Mouse (Mus musculus) hindbrain, embryonic 14.5 days (tissue): Measurements from ENCODE around the gene Serhl. TPM values are rescaled to one million over a fixed set of nuclear protein-coding genes. Genes with fewer than 3 reads are reported as not detected.

Experiments
- ATAC-seq: fragments of 200-750 bp; cut with Nextera tagmentation; 2 replicates; pipeline ENCODE4 v1.8.0; 2017; ENCODE audit warnings: moderate number of reproducible peaks, mild to moderate bottlenecking, moderate TSS enrichment, moderate library complexity; ENCODE audit not compliant: low FRiP score
- DNase-seq: peaks from one replicate; pipeline ENCODE4 v3.0.0-alpha.2; 2015; ENCODE audit warnings: low spot score
- H3K27ac ChIP-seq: fragments of 300-500 bp; sonication (generic); 2 replicates; pipeline ENCODE4 v1.5.1; 2014; ENCODE audit warnings: mild to moderate bottlenecking, moderate library complexity
- H3K27me3 ChIP-seq: fragments of 300-500 bp; sonication (generic); 2 replicates; pipeline ENCODE4 v1.6.1; 2014; ENCODE audit warnings: mild to moderate bottlenecking, low read length, mixed read lengths; ENCODE audit not compliant: control insufficient read depth, insufficient read depth
- H3K36me3 ChIP-seq: fragments of 300-500 bp; sonication (generic); replicated peaks from 2 replicates; pipeline ENCODE4 v1.6.1; 2014; ENCODE audit not compliant: control insufficient read depth, insufficient read depth
- H3K4me1 ChIP-seq: fragments of 300-500 bp; sonication (generic); replicated peaks from 2 replicates; pipeline ENCODE4 v1.6.1; 2014; ENCODE audit warnings: antibody characterized with exemption, low read length, mixed read lengths; ENCODE audit not compliant: control insufficient read depth, insufficient read depth
- H3K4me2 ChIP-seq: fragments of 300-500 bp; sonication (generic); replicated peaks from 2 replicates; pipeline ENCODE4 v1.6.1; 2014; ENCODE audit warnings: mild to moderate bottlenecking, moderate library complexity
- H3K4me3 ChIP-seq: fragments of 300-500 bp; sonication (generic); replicated peaks from 2 replicates; pipeline ENCODE4 v1.5.1; 2014; ENCODE audit warnings: mild to moderate bottlenecking, low read length
- H3K9ac ChIP-seq: fragments of 300-500 bp; sonication (generic); 2 replicates; pipeline ENCODE4 v1.6.1; 2014
- H3K9me3 ChIP-seq: fragments of 300-500 bp; sonication (generic); 2 replicates; pipeline ENCODE4 v1.6.1; 2016; ENCODE audit warnings: low read length; ENCODE audit not compliant: control insufficient read depth
- WGBS: fragments of 180-500 bp; shearing (Covaris S2); extraction: QIAGEN DNeasy Blood & Tissue Kit; methylation state at CpG from one replicate; pipeline ENCODE4 v1.1.7; 2014; 5-methylcytosine and 5-hydroxymethylcytosine counted together
- polyA plus RNA-seq: library from polyadenylated mRNA; unstranded; fragments of >200 nt; fragmentation: Nextera tagmentation; extraction: Ambion mirVana; gene quantifications from 2 replicates; pipeline ENCODE4 v1.2.1, GENCODE M21; 2014

Serhl gene
- polyA plus RNA-seq, 1 experiment from 2014 or later = 31.4 TPM

- H3K4me1 ChIP-seq = peaks cover 10% of the 10 kb centered on the region
- no peaks in the 10 kb centered on the region for H3K27me3 ChIP-seq
- peak overlapping the region; percentile 89 for H3K9ac ChIP-seq
- peak overlapping the region; percentile 98 for H3K27ac ChIP-seq
- DNase-seq (no peak), ATAC-seq (no peak)
- H3K36me3 ChIP-seq = peaks cover 22% of the 10 kb centered on the region
- peak overlapping the region; percentile 93 for H3K4me2 ChIP-seq
- peak overlapping the region; percentile 82 for H3K4me3 ChIP-seq
- no peaks in the 10 kb centered on the region for H3K9me3 ChIP-seq
- 33% methylated on average over 3 of the region's 3 CpGs for whole genome bisulfite sequencing
Measured at GRCm38 (mm10) chr15:83150073-83150442, 60.8 kb downstream of the Serhl start.

- H3K9ac ChIP-seq = no peak overlapping the region
- DNase-seq (no peak), ATAC-seq (no peak)
- 94% methylated on average over 4 of the region's 4 CpGs for WGBS
- H3K27me3 ChIP-seq = no peaks in the 10 kb centered on the region
- H3K9me3 ChIP-seq = no peaks in the 10 kb centered on the region
- no peak overlapping the region for H3K4me3 ChIP-seq
- H3K4me2 ChIP-seq = no peak overlapping the region
- H3K36me3 ChIP-seq = peaks cover 25% of the 10 kb centered on the region
- H3K4me1 ChIP-seq = peaks cover 10% of the 10 kb centered on the region
- no peak overlapping the region for H3K27ac ChIP-seq
Measured at GRCm38 (mm10) chr15:83150694-83151093, 61.4 kb downstream of the Serhl start.

DNA sequence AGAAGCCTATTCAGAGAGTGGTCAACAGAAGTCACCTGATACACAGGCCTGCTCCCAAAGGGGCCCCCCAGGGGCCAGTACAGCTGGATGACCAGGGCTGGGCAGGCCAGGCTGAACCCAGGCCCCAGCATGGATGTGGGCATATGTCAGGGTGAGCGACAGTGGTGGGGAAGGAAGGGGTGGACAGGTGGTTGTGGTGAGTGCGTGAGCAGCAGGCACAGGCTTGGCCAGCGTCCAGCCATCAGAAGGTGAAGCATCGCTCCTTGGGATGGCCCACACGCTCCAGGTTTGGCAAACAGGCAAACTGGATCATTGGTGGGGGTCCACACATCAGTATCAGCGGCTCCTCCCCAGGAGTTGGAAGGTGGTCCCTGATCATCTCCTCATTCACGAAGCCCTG lies 65.0 kb downstream of the Serhl start:
- Histone ChIP-seq H3K4me2 (no peak overlapping the region), H3K36me3 (peaks cover 37% of the 10 kb centered on the region), H3K9ac (no peak overlapping the region), H3K27me3 (no peaks in the 10 kb centered on the region), H3K4me1 (no peaks in the 10 kb centered on the region; the same call in 1 of the 2 replicates), H3K4me3 (no peak overlapping the region), H3K27ac (no peak overlapping the region), H3K9me3 (no peaks in the 10 kb centered on the region)
- 98% methylated on average over 7 of the region's 7 CpGs for WGBS
- no peak for ATAC-seq
- no peak for DNase-seq

DNA sequence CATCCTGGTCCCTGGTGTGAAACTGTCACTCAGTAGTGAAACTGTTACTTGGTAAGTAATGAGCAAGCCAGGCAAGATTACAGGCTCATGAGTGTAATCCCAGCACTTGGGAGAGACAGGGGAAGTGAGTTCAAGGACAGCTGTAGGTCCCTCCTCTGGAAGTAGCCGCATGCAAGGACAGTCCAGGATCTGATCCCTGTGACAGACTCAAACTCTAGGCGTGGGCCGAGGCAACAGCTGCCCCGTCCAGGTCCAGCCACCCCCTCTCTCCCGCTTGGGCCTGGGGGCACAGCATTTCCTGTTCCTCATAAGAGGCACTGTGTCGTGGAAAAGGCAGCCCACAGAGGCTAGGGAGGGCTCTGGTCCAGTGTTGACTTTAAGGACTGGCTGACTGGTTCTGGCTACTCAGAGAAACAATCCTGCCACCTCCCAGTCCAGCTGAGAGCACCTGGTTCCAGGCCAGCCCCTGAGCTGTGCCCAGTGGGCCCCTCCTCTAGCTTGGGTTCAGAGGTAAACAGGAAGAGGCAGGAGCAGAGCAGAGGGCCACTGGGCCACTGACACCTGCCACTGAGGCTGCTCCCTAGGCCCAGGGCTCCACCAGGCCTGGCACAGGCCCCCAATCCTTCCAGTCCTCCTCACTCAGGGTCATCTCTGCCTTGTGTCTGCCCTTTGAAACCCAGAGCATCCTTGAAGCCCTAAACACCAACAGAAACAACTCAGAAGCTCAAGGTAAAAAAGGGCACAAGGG lies 66.5 kb downstream of the Serhl start:
- WGBS = 90% methylated on average over 6 of the region's 6 CpGs
- H3K9me3 ChIP-seq = no peaks in the 10 kb centered on the region
- DNase-seq = no peak
- no peaks in the 10 kb centered on the region for H3K4me1 ChIP-seq
- ATAC-seq = no peak
- H3K27me3 ChIP-seq = no peaks in the 10 kb centered on the region
- H3K36me3 ChIP-seq = peaks cover 51% of the 10 kb centered on the region
- H3K27ac ChIP-seq = no peak overlapping the region
- no peak overlapping the region for H3K9ac ChIP-seq
- no peak overlapping the region for H3K4me2 ChIP-seq
- H3K4me3 ChIP-seq = no peak overlapping the region

- no peak for DNase-seq
Measured at GRCm38 (mm10) chr15:83156929-83157666, 67.8 kb downstream of the Serhl start.

DNA sequence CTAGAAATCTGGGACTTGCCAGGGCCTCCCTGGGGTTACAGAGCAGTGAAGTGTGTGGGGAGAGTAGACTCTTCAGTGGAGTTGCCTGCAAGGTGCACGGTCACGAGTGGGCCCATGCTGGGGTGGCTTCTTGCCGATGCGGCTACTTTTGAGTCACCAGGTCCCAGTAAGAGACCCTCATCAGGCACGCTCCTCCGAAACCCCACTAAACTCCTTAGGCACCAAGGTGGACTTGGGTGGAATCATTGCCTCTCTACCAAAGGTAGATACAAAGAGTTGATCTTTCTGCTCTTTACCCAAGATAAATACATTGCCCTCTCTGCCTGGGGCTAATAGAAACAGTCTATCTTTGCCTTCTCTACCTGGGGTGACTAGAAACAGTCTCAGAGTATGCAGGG lies 68.4 kb downstream of the Serhl start:
- Histone ChIP-seq H3K9me3 (no peaks in the 10 kb centered on the region), H3K4me3 (no peak overlapping the region), H3K9ac (no peak overlapping the region), H3K36me3 (peaks cover 65% of the 10 kb centered on the region), H3K27me3 (no peaks in the 10 kb centered on the region), H3K4me1 (no peaks in the 10 kb centered on the region), H3K4me2 (no peak overlapping the region), H3K27ac (no peak overlapping the region)
- WGBS = 92% methylated on average over 6 of the region's 6 CpGs
- ATAC-seq (no peak), DNase-seq (no peak)

More at GRCm38 (mm10) chr15:83156929-83157666, 67.8 kb downstream of the Serhl start:
- Histone ChIP-seq H3K27me3 (no peaks in the 10 kb centered on the region), H3K4me3 (no peak overlapping the region), H3K9me3 (no peaks in the 10 kb centered on the region), H3K36me3 (peaks cover 60% of the 10 kb centered on the region), H3K4me1 (no peaks in the 10 kb centered on the region), H3K4me2 (no peak overlapping the region), H3K27ac (no peak overlapping the region), H3K9ac (no peak overlapping the region)
- 74% methylated on average over 11 of the region's 11 CpGs for WGBS
- ATAC-seq = no peak

DNA sequence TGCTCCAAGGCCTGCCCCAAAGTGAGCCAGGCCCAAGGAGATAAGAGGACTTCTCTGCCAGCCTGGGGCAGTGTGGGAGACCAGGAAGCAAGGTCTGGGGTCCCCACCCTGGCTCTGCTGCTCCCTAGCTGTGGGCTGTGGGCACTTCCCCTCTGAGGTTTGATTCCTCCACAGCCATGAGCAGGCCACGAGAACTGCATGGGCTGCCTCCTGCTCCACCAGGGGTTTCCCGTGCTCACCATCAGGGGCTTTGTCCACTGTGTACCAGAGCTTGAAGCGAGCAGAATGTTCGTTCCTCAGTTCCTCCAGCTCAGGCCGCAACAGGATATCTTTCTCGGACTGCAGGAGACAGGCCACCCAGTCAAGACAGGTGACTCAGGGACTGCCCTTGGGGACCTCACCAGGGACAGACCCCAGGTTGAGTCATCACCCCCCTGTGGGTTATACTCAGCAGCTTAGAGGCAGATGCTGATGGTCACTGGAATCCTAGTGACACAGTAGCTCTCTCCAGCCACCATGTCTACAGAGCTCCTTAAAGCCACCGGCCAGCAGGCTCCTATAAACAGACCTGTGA lies 69.4 kb downstream of the Serhl start:
- WGBS = 93% methylated on average over 7 of the region's 7 CpGs

GRCm38 (mm10) chr15:83159823-83160222 lies 70.5 kb downstream of the Serhl start:
- peaks cover 58% of the 10 kb centered on the region for H3K36me3 ChIP-seq
- no peak overlapping the region for H3K4me3 ChIP-seq
- no peaks in the 10 kb centered on the region for H3K27me3 ChIP-seq
- DNase-seq (no peak), ATAC-seq (no peak)
- no peak overlapping the region for H3K4me2 ChIP-seq
- no peak overlapping the region for H3K9ac ChIP-seq
- no peaks in the 10 kb centered on the region for H3K9me3 ChIP-seq
- WGBS = 95% methylated on average over 9 of the region's 9 CpGs
- no peak overlapping the region for H3K27ac ChIP-seq
- no peaks in the 10 kb centered on the region for H3K4me1 ChIP-seq

More for the DNA sequence above, 69.4 kb downstream of the Serhl start:
- DNase-seq (no peak), ATAC-seq (no peak)
- Histone ChIP-seq H3K4me2 (no peak overlapping the region), H3K27ac (no peak overlapping the region), H3K36me3 (peaks cover 63% of the 10 kb centered on the region), H3K4me3 (no peak overlapping the region), H3K4me1 (no peaks in the 10 kb centered on the region), H3K9ac (no peak overlapping the region), H3K27me3 (no peaks in the 10 kb centered on the region), H3K9me3 (no peaks in the 10 kb centered on the region)

DNA sequence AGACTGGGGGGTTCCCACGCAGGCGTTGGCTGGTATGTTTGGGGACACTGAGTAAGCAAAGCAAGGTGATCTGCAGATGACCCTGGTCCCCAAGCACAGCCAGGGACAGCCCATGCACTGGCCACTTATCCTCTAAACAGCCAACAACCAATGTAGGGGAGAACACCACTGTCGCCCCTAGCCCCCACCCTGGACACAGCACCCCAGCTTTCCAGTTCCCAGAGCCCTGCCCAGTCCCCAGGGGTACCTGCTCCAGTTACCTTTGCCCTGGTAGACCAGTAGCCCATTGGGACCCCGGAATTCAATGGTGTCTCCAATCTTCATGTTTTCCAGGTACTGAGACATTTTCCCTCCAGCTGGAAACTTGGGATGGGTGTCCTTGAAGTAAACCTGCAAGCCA lies 71.3 kb downstream of the Serhl start:
- Histone ChIP-seq H3K27me3 (no peaks in the 10 kb centered on the region), H3K4me3 (no peak overlapping the region), H3K4me1 (no peaks in the 10 kb centered on the region), H3K36me3 (peaks cover 60% of the 10 kb centered on the region), H3K4me2 (no peak overlapping the region), H3K27ac (no peak overlapping the region), H3K9me3 (no peaks in the 10 kb centered on the region), H3K9ac (no peak overlapping the region)
- ATAC-seq (no peak), DNase-seq (no peak)
- 90% methylated on average over 4 of the region's 4 CpGs for WGBS
